Comparison of ENCODE assay signal across 8 mouse cellular contexts in genomic region chr14:33205280-33205965, GRCm38 (mm10). TPM values are rescaled to one million over a fixed set of nuclear protein-coding genes. Genes with fewer than 3 reads are reported as not detected.
A peak's percentile ranks its signal among the peaks of the same experiment; 100 is the strongest.
DNase-seq lines count a peak whose midpoint lies in the region; ATAC-seq and TF ChIP-seq lines count a peak whose summit lies in the region.

No protein-coding gene starts in this region.

- TF ChIP-seq CTCF in thymus, adult 2 months (IDR thresholded peaks at IDR 0.05; ENCODE audit: borderline replicate concordance, control insufficient read depth, extremely low read depth, insufficient read depth, low read length, poor library complexity): peak; percentile 36; the same call in 1 of the 2 replicates

- peak; percentile 46 to 61 for DNase-seq in cerebellum, postnatal 10 days
- no peak for DNase-seq in thymus, adult 2 months
- no peak for DNase-seq in thymus, adult 18-20 months
- DNase-seq in urinary bladder, postnatal 10 days (ENCODE audit: low spot score): no peak
- no peak for DNase-seq in cerebellum, adult 9-11 months

- H3K36me3 ChIP-seq in thymus, adult 2 months (ENCODE audit: control insufficient read depth, insufficient read depth, low read length): no peaks in the 10 kb centered on the region
- H3K36me3 ChIP-seq in hindbrain, embryonic 16.5 days (ENCODE audit: control insufficient read depth, insufficient read depth, low read length): no peaks in the 10 kb centered on the region
- no peaks in the 10 kb centered on the region for H3K36me3 ChIP-seq in midbrain, embryonic 15.5 days (replicated peaks)

- 52% methylated on average over 24 of the region's 24 CpGs for WGBS in thymus, adult 2 months
- WGBS in hindbrain, embryonic 16.5 days: 44% methylated on average over 18 of the region's 24 CpGs
- 42% methylated on average over 22 of the region's 24 CpGs for WGBS in midbrain, embryonic 15.5 days

- ATAC-seq in cerebellum, adult (ENCODE audit: insufficient number of reproducible peaks, low FRiP score, low TSS enrichment): no peak
- peak; percentile 65; the same call in 1 of the 2 replicates for ATAC-seq in hindbrain, embryonic 16.5 days
- ATAC-seq in midbrain, embryonic 15.5 days (replicated peaks): 0 out of 2 replicates have a peak, but pooled peaks have one; percentile 52

- H3K4me1 ChIP-seq in thymus, adult 2 months (replicated peaks; ENCODE audit: control insufficient read depth, insufficient read depth, low read length): no peaks in the 10 kb centered on the region
- H3K4me1 ChIP-seq in hindbrain, embryonic 16.5 days (ENCODE audit: control insufficient read depth, insufficient read depth, low read depth, low read length): no peaks in the 10 kb centered on the region
- H3K4me1 ChIP-seq in midbrain, embryonic 15.5 days: no peaks in the 10 kb centered on the region; the same call in none of the 2 replicates

- no peaks in the 10 kb centered on the region for H3K27me3 ChIP-seq in thymus, adult 2 months (ENCODE audit: control insufficient read depth, insufficient read depth, low read length)
- H3K27me3 ChIP-seq in hindbrain, embryonic 16.5 days (replicated peaks; ENCODE audit: control insufficient read depth, insufficient read depth, low read length): no peaks in the 10 kb centered on the region
- H3K27me3 ChIP-seq in midbrain, embryonic 15.5 days (replicated peaks): no peaks in the 10 kb centered on the region

- TF ChIP-seq POLR2A in thymus, adult 2 months (IDR thresholded peaks at IDR 0.05; ENCODE audit: control insufficient read depth, extremely low read depth, insufficient read depth, low read length, poor library complexity): no peak

- H3K9me3 ChIP-seq in hindbrain, embryonic 16.5 days (ENCODE audit: control insufficient read depth, low read length): no peaks in the 10 kb centered on the region
- no peaks in the 10 kb centered on the region for H3K9me3 ChIP-seq in midbrain, embryonic 15.5 days

- no peak overlapping the region for H3K27ac ChIP-seq in thymus, adult 2 months (ENCODE audit: control insufficient read depth, insufficient read depth, low read length)
- no peak overlapping the region for H3K27ac ChIP-seq in hindbrain, embryonic 16.5 days (ENCODE audit: low read depth, low read length)
- no peak overlapping the region for H3K27ac ChIP-seq in midbrain, embryonic 15.5 days

- peak overlapping the region; percentile 50 for H3K9ac ChIP-seq in hindbrain, embryonic 16.5 days (ENCODE audit: low read depth, low read length)
- 0 out of 2 replicates have a peak overlapping the region, but pooled peaks have one; percentile 8 for H3K9ac ChIP-seq in midbrain, embryonic 15.5 days

- H3K4me3 ChIP-seq in thymus, adult 2 months (ENCODE audit: control insufficient read depth, insufficient read depth, low read length): no peak overlapping the region
- peak overlapping the region; percentile 23; the same call in 1 of the 2 replicates for H3K4me3 ChIP-seq in hindbrain, embryonic 16.5 days (ENCODE audit: low read length)
- peak overlapping the region; percentile 25 for H3K4me3 ChIP-seq in midbrain, embryonic 15.5 days

- H3K4me2 ChIP-seq in hindbrain, embryonic 16.5 days (ENCODE audit: low read length): peak overlapping the region; percentile 54
- H3K4me2 ChIP-seq in midbrain, embryonic 15.5 days: peak overlapping the region; percentile 55

RNA-seq across cellular contexts. Expression of gene Arhgap22, which starts 8.4 kb away (rescaled TPM):
- polyA plus RNA-seq in thymus, adult 2 months (2012; rRNA removed): 12.8 and 16.2 TPM in 2 replicates
- polyA plus RNA-seq in hindbrain, embryonic 16.5 days (2015; fragmentation: Nextera tagmentation; extraction: Ambion mirVana): 4.4 and 4.5 TPM in 2 replicates
- polyA plus RNA-seq in midbrain, embryonic 15.5 days (2015; fragmentation: Nextera tagmentation; extraction: Ambion mirVana): 2.0 and 2.6 TPM in 2 replicates

RNA-seq across cellular contexts. Expression of gene Wdfy4, which starts 20.1 kb away (rescaled TPM):
- polyA plus RNA-seq in thymus, adult 2 months (2012; rRNA removed): 19.4 and 20.0 TPM in 2 replicates
- polyA plus RNA-seq in hindbrain, embryonic 16.5 days (2015; fragmentation: Nextera tagmentation; extraction: Ambion mirVana): 0.15 and 0.22 TPM in 2 replicates
- polyA plus RNA-seq in midbrain, embryonic 15.5 days (2015; fragmentation: Nextera tagmentation; extraction: Ambion mirVana): 0.17 and 0.30 TPM in 2 replicates

Comparison
In these comparisons a context has a peak if more than half of its experiments do, and no peak if none do; other contexts are left out.
1. DNase-seq: peak in cerebellum, postnatal 10 days (2 of 2); none in thymus, adult 2 months (single experiment), thymus, adult 18-20 months (0 of 2), urinary bladder, postnatal 10 days (single experiment) and cerebellum, adult 9-11 months (single experiment).
2. RNA of gene Wdfy4, which starts 20.1 kb away (polyA plus RNA-seq): 19.4 to 20.0 TPM in thymus, adult 2 months; 0.17 to 0.30 TPM in midbrain, embryonic 15.5 days and 0.15 to 0.22 TPM in hindbrain, embryonic 16.5 days; every median in the first group is over 10 times any median in the second.